Mouse (Mus musculus) myocyte (in vitro differentiated cells): ENCODE measurements around the gene Bmp6.

ENCODE experiments used
- E2F4 ChIP-seq: IDR thresholded peaks from one replicate; pipeline ENCODE4 v1.6.1; 2011; ENCODE audit warnings: mild to moderate bottlenecking, control low read depth, moderate library complexity; ENCODE audit not compliant: insufficient read depth
- MAX ChIP-seq: IDR thresholded peaks from one replicate; pipeline ENCODE4 v1.6.1; 2011; ENCODE audit warnings: low read depth, mild to moderate bottlenecking, control low read depth
- MYOG ChIP-seq, 3 experiments: IDR thresholded peaks; one replicate each; pipeline ENCODE4 v1.6.1; 2011; ENCODE audit warnings: control low read depth in 2 of 3, low read depth in 2 of 3, mild to moderate bottlenecking in 2 of 3; ENCODE audit not compliant: insufficient read length in 2 of 3, control insufficient read depth in 1 of 3, insufficient read depth in 1 of 3
- POLR2A ChIP-seq: IDR thresholded peaks from one replicate; pipeline ENCODE4 v1.6.1; 2011; ENCODE audit warnings: low read depth, mild to moderate bottlenecking, control low read depth, moderate library complexity; ENCODE audit not compliant: insufficient read length
- POLR2AphosphoS2 ChIP-seq: IDR thresholded peaks from one replicate; pipeline ENCODE4 v1.6.1; 2011; ENCODE audit warnings: low read depth, control low read depth; ENCODE audit not compliant: insufficient read length
- REST ChIP-seq: IDR thresholded peaks from one replicate; pipeline ENCODE4 v1.6.1; 2011; ENCODE audit warnings: mild to moderate bottlenecking, control low read depth, moderate library complexity; ENCODE audit not compliant: insufficient read depth, insufficient read length
- TCF12 ChIP-seq: IDR thresholded peaks from one replicate; pipeline ENCODE4 v1.6.1; 2011; ENCODE audit warnings: mild to moderate bottlenecking, control low read depth; ENCODE audit not compliant: poor library complexity, insufficient read depth, severe bottlenecking

DNA sequence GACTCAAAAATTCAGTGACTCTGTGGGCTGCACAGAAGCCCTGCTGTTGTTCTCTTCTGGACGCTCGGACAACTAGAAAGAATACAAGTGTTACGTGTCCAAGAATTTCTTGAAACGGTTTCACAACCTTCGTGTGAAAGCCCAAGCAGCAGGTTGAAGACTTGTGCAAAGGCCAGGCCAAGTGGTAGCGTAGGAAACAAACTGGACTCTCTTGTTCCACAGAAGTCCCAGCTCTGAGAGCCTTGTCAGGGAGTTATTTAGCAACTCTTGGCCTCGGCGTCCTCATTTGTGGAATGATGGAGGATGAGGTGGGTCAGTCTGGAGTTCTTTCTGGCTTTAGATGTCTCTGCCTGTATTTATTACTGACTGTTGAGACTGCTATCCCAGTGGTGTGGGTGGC, 55.8 kb downstream of the Bmp6 start:
- TF ChIP-seq MAX (no peak), POLR2A (no peak), REST (no peak), E2F4 (no peak), POLR2AphosphoS2 (no peak), TCF12 (no peak), MYOG (IDR thresholded peaks at IDR 0.05; ENCODE audit: control insufficient read depth in 1 of 3, insufficient read depth in 1 of 3, insufficient read length in 2 of 3, low read depth in 2 of 3) (no peak)
